Mouse (Mus musculus) limb, embryonic 13.5 days (tissue): ENCODE measurements around the gene Tma7. TPM values are rescaled to one million over a fixed set of nuclear protein-coding genes. Genes with fewer than 3 reads are reported as not detected.
A peak's percentile ranks its signal among the peaks of the same experiment; 100 is the strongest.

Experiments
- ATAC-seq: fragments of 200-750 bp; cut with Nextera tagmentation; 2 replicates; pipeline ENCODE4 v1.8.0; 2017; ENCODE audit warnings: low read depth, moderate number of reproducible peaks, moderate TSS enrichment; ENCODE audit not compliant: low FRiP score
- H3K27ac ChIP-seq: fragments of 300-500 bp; sonication (generic); 2 replicates; pipeline ENCODE4 v1.5.1; 2015; ENCODE audit warnings: inconsistent platforms, mild to moderate bottlenecking, moderate library complexity
- H3K27me3 ChIP-seq: fragments of 300-500 bp; sonication (generic); 2 replicates; pipeline ENCODE4 v1.6.1; 2015; ENCODE audit warnings: mild to moderate bottlenecking, inconsistent platforms
- H3K36me3 ChIP-seq: fragments of 300-500 bp; sonication (generic); 2 replicates; pipeline ENCODE4 v1.6.1; 2015; ENCODE audit warnings: inconsistent platforms, mild to moderate bottlenecking, moderate library complexity
- H3K4me1 ChIP-seq: fragments of 300-500 bp; sonication (generic); 2 replicates; pipeline ENCODE4 v1.6.1; 2015; ENCODE audit warnings: inconsistent platforms
- H3K4me2 ChIP-seq: fragments of 300-500 bp; sonication (generic); replicated peaks from 2 replicates; pipeline ENCODE4 v1.6.1; 2015; ENCODE audit warnings: inconsistent platforms, mild to moderate bottlenecking, moderate library complexity
- H3K4me3 ChIP-seq: fragments of 300-500 bp; sonication (generic); 2 replicates; pipeline ENCODE4 v1.5.1; 2015; ENCODE audit warnings: moderate library complexity, mild to moderate bottlenecking, inconsistent platforms
- H3K9ac ChIP-seq: fragments of 300-500 bp; sonication (generic); 2 replicates; pipeline ENCODE4 v1.6.1; 2015; ENCODE audit warnings: mild to moderate bottlenecking, inconsistent platforms
- H3K9me3 ChIP-seq: fragments of 300-500 bp; sonication (generic); 2 replicates; pipeline ENCODE4 v1.6.1; 2016; ENCODE audit warnings: inconsistent platforms
- WGBS: fragments of 180-500 bp; shearing (Covaris S2); methylation state at CpG from one replicate; pipeline ENCODE4 v1.1.7; 2015; 5-methylcytosine and 5-hydroxymethylcytosine counted together
- polyA plus RNA-seq: library from polyadenylated mRNA; unstranded; fragments of >200 nt; fragmentation: Nextera tagmentation; extraction: Ambion mirVana; gene quantifications from 2 replicates; pipeline ENCODE4 v1.2.1, GENCODE M21; 2015

Gene Tma7
- polyA plus RNA-seq, 1 experiment from 2014 or later = 711 TPM

DNA sequence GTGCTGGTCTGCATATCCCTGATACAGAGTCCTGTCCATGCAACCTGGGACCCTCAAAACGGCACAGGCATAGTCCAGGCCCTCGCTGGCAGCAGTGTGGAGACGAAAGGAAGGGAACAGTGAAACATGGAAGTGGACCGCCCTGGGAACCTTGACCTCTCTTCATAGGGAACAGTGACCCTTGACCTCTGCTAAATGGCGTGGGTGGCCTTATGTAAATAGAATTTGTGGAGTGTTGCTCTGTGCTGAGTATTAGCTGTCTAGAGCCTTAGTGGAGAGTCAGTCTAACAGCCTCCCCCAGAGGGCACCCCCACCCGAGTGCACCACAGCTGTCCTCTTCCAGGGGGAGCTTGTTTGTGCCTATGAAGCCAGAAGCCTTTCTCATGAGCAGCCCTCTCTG lies 10.4 kb upstream of the Tma7 start:
- Histone ChIP-seq H3K27ac (no peak overlapping the region), H3K27me3 (no peaks in the 10 kb centered on the region), H3K4me1 (peaks cover 33% of the 10 kb centered on the region), H3K4me3 (no peak overlapping the region), H3K4me2 (no peak overlapping the region), H3K9ac (no peak overlapping the region), H3K36me3 (peaks cover 42% of the 10 kb centered on the region), H3K9me3 (no peaks in the 10 kb centered on the region)
- WGBS = 57% methylated on average over 6 of the region's 6 CpGs
- no peak for ATAC-seq

DNA sequence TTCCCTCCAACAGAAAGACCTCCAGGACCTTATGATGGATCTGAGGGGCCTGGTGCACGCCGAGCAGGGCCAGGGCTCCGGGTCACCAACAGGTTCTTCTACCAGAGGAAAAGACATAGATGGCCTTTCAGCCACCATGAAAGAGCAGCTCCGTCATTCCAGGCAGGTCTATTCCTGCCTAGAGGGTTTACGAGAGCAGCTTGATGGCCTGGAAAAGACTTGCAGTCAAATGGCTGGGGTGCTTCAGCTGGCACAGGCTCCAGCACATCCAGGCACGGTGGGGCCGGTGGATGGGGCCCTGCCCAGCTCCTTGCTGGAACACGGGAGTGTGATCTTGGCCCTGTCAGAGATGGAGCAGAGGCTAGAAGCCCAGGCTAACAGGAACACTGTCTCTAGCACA lies 9.4 kb upstream of the Tma7 start:
- Histone ChIP-seq H3K4me3 (no peak overlapping the region), H3K4me2 (no peak overlapping the region), H3K27ac (no peak overlapping the region), H3K4me1 (peaks cover 23% of the 10 kb centered on the region), H3K36me3 (peaks cover 42% of the 10 kb centered on the region), H3K27me3 (no peaks in the 10 kb centered on the region), H3K9me3 (no peaks in the 10 kb centered on the region), H3K9ac (0 out of 2 replicates have a peak overlapping the region, but pooled peaks have one; percentile 35)
- ATAC-seq = no peak
- WGBS = 76% methylated on average over 8 of the region's 8 CpGs

DNA sequence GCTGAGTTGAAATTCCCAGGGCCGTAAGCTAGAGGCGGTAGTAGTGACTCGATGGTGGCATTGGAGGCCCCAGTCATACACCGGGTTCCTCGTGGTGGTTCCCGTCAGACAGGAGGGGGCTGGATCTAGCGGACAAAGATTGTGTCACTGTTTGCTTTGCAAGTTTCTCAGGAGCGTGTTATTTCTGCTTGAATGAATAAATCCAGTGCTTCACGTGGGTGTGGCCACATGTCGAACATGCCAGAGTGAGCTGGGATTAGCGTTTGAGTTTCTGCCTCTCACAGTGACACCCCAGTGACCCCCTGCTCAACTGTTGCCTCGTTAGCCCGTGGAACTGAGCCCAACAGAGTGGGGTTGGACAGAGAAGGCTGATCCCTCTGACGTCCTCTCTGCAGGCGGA lies 8.1 kb upstream of the Tma7 start:
- Histone ChIP-seq H3K4me2 (no peak overlapping the region), H3K4me1 (peaks cover 16% of the 10 kb centered on the region), H3K9ac (no peak overlapping the region), H3K36me3 (peaks cover 42% of the 10 kb centered on the region), H3K27me3 (no peaks in the 10 kb centered on the region), H3K4me3 (no peak overlapping the region), H3K27ac (no peak overlapping the region), H3K9me3 (no peaks in the 10 kb centered on the region)
- WGBS = 76% methylated on average over 15 of the region's 15 CpGs
- no peak for ATAC-seq

DNA sequence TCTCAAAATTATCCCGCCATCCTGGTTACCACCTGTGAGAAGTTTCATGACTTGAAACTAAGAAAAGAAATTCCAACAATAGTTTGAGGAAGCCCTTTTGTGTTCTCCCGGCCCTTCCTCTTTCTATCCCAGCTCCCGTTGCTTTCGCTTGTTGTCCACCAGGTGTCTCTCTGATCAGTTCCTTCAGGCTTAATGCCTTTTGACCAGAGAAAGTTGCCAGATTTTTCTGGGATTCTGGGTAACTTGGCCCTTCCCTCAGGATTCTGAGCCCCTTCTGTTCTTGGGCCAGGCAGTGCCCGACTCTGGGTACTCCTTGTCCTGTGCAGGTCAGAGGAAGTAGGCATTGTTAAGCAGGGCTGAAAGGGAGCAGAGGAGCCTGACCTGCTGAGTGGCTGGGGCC lies 5.6 kb upstream of the Tma7 start:
- peak; percentile 54; the same call in 1 of the 2 replicates for ATAC-seq
- Histone ChIP-seq H3K4me3 (no peak overlapping the region), H3K4me1 (peaks cover 5% of the 10 kb centered on the region), H3K36me3 (peaks cover 41% of the 10 kb centered on the region), H3K27me3 (no peaks in the 10 kb centered on the region), H3K27ac (no peak overlapping the region), H3K9me3 (no peaks in the 10 kb centered on the region), H3K9ac (peak overlapping the region; percentile 19), H3K4me2 (no peak overlapping the region)
- WGBS = 22% methylated on average over 5 of the region's 5 CpGs

DNA sequence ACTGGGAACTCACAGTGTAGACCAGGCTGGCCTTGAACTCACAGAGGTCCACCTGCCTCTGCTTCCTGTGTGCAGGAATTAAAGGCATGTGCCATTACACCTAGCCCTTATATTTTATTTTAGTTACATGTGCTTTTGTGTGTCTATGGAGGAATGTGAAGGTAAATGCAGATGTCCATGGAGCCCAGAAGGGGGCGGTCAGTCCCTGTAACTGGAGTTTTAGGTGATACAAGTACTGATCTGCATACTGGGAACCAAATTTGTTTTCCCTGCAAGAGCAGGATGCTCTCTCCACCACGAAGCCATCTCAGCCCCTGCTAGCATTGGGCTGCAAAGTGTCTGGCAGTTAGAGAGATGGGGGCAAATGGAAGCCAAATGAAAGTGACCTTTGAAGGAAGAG lies 2.5 kb upstream of the Tma7 start:
- Histone ChIP-seq H3K4me2 (no peak overlapping the region), H3K9ac (no peak overlapping the region), H3K27me3 (no peaks in the 10 kb centered on the region), H3K36me3 (peaks cover 24% of the 10 kb centered on the region), H3K4me3 (no peak overlapping the region), H3K4me1 (peaks cover 17% of the 10 kb centered on the region), H3K9me3 (no peaks in the 10 kb centered on the region), H3K27ac (no peak overlapping the region)
- ATAC-seq = no peak
- 6% methylated on average over 2 of the region's 2 CpGs for WGBS

DNA sequence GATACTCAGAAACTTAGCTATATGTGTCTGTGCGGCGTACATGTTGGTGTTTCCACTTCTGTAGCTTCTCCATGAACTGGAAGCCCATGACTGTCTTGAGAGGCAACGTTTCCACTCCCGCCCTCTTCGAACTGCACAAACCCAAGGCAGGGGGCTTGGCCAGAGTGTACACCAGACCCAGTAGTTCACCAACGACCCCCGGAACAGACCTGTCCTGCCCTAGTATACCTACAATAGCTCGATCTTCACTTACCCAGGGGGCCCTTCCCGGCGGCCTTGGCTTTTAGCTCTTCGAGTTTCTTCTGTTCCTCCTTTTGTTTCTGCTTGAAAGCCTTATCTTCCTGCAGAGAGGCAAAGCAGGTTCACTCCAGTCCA lies 651 bp downstream of the Tma7 start:
- Histone ChIP-seq H3K4me1 (peaks cover 17% of the 10 kb centered on the region), H3K27ac (peak overlapping the region; percentile 48; the same call in 1 of the 2 replicates), H3K9ac (peak overlapping the region; percentile 91), H3K27me3 (no peaks in the 10 kb centered on the region), H3K36me3 (peaks cover 25% of the 10 kb centered on the region), H3K4me2 (peak overlapping the region; percentile 85), H3K9me3 (no peaks in the 10 kb centered on the region), H3K4me3 (peak overlapping the region; percentile 81)
- 2% methylated on average over 11 of the region's 11 CpGs for WGBS
- peak; percentile 14; the same call in 1 of the 2 replicates for ATAC-seq

DNA sequence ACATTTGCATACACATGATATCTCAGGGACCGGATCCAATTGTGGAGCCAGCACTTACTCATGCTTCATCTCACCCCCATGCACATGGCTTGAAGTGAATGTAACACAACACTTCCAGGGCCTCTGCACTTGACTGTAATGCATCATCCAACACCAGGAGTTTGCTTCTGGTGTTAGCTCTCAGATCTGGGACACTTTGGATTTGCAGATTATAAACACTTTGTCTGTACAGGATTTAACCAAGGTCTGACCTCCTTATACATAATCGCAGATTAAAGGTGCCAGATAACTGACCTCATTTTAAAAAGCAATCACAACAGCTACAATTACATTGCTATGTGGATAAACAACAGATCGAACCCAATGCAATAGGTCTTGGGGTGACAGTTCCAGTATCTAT lies 1.9 kb downstream of the Tma7 start:
- no peak overlapping the region for H3K9ac ChIP-seq
- 89% methylated on average over 3 of the region's 3 CpGs for WGBS
- peak overlapping the region; percentile 85 for H3K4me2 ChIP-seq
- no peaks in the 10 kb centered on the region for H3K27me3 ChIP-seq
- H3K9me3 ChIP-seq = no peaks in the 10 kb centered on the region
- peak overlapping the region; percentile 81; the same call in 1 of the 2 replicates for H3K4me3 ChIP-seq
- H3K4me1 ChIP-seq = peaks cover 17% of the 10 kb centered on the region
- H3K36me3 ChIP-seq = peaks cover 25% of the 10 kb centered on the region
- no peak for ATAC-seq
- H3K27ac ChIP-seq = no peak overlapping the region

DNA sequence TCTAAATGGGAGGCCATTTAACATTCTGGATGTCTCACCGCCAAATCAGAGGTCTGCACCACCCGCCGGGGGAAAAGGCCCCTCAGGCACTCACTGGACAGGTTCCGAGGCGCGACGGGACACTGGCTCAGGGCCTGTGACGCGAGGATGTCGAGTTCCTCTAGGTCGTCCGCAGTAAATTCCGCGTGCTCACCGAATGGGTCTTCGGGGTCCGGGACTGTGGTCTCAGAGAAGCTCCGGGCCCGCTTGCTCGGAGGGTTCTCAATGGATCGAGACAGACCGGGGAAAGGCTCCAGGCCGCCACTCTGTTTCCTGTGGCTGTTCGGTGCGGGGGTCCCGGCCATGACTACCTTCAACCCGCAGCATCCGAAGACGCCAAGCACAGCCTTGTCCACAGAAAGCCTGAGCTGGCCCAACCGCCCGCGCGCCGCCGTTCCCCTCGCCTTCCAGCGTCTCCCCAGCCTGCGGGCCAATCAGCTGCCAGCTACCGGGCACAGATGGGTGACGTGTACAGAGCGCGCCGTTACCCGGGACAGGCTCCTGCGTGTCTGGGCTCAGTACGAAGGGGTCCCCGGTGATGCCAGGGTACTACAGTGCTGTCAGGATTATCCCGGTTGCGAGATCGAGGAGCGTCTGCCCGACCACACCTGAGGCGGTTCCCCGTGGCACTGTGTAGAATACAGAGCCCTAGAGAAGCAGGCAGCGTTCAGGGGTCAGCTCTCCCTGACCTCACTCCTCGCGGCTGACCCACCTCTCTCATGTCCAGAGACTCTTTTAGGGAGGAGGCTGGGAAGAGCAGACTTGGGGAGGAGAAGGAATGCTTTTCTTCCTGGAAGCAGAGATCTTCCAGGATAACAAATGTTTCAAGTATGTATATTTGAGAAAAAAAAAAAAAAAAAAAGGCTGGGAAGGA lies 8.5 kb downstream of the Tma7 start, which contains the start of gene Atrip:
Atrip (minus strand) TSS at position 464 of the 913 bp plus-strand sequence.
- Histone ChIP-seq H3K4me2 (peak within 1 kb of the TSS; percentile 83), H3K9ac (peak within 1 kb of the TSS; percentile 82), H3K36me3 (peaks cover 33% of the 10 kb centered on the region), H3K27me3 (no peaks in the 10 kb centered on the region), H3K27ac (peak within 1 kb of the TSS; percentile 64; the same call in 1 of the 2 replicates), H3K9me3 (no peaks in the 10 kb centered on the region), H3K4me1 (peaks cover 17% of the 10 kb centered on the region), H3K4me3 (peak within 1 kb of the TSS; percentile 60)
- under 1% methylated on average over 57 of the region's 57 CpGs for WGBS
- peak; percentile 99 for ATAC-seq

DNA sequence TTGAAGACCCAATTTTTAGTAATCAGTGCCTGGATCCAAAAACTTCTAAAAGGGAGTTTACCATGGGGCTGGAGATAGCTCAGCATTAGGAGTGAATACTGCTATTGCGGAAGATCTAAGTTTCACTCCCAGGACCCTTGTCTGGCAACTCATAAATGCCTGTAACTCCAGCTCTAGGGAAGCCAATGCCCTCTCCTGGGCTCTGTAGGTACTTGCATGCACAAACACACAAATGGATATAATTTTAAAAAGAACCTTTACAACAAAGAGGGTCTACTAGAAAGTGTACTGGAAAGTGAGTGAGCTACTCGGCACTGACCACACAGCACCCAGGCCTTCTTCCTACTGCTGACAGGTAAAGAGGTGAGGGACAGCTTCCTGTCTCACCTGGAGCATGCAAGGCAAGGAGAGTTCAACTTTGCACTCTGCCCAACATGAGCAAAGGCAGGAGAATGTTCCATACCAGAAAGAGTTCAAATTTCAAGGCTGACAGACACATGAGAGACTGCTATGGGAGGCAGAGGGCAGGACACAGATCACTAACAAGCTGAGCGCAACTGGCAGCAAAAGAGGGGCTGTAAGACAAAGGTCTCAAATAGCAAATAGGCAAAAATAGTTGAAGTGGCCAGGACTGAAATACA lies 14.2 kb downstream of the Tma7 start:
- Histone ChIP-seq H3K27ac (no peak overlapping the region), H3K9ac (no peak overlapping the region), H3K4me1 (peaks cover 9% of the 10 kb centered on the region), H3K4me3 (no peak overlapping the region), H3K9me3 (no peaks in the 10 kb centered on the region), H3K4me2 (no peak overlapping the region), H3K36me3 (peaks cover 84% of the 10 kb centered on the region), H3K27me3 (no peaks in the 10 kb centered on the region)
- ATAC-seq = no peak
- WGBS = 87% methylated on average over 3 of the region's 3 CpGs

DNA sequence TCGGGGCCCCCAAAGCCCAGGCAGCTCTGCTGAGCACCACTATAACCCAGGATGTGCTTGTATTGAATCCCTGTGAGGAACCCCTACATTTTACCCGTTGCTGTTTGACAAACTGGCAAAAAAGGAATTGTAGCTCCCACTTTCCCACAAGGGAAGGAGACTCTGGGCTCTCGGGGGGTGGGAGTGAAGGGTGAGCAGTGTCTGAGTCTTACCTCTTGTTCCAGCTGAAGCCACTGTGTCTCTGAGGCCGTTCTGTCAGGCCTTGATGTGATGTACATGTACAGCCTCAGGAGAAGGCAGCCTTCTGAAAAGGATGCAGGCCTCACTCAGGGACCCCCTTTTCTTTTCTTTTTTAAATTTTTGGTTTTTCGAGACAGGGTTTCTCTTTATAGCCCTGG lies 21.5 kb downstream of the Tma7 start:
- peaks cover 14% of the 10 kb centered on the region for H3K4me1 ChIP-seq

DNA sequence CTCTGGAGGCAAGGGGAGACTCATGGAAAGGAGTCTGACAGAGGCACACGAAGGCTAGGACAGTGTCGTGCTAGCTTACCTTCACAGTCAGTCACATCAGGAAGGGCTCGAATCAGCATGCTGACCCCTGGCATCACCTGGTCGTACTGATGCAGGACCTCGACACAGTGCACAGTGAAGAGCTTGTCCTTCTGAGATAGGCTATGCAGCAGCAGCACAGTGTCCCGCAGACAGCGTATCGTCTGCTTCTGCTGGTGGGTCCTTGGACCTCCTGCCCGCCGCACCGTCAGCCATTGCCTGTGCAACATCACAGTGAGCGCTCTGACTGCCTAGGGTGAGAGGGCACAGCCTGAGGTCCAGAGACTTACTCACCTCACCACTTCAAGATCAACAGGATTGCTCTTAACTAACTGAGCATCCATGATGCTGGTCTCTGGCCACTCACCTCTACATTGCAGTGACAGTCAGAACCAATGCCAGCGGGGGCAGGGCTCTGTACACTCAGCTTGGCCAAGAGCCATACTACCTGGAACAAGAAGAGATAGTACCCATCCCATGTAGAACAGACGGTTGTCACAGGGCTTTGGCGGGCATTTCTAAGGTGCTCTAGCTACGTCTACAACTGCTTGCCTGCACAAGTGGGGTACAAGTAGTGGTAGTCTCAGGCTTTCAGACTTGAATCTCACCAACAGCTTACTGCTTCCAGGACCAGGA lies 22.0 kb downstream of the Tma7 start:
- 92% methylated on average over 16 of the region's 16 CpGs for WGBS

More for the DNA sequence above, 21.5 kb downstream of the Tma7 start:
- ATAC-seq = no peak
- Histone ChIP-seq H3K9ac (no peak overlapping the region), H3K27ac (no peak overlapping the region), H3K36me3 (peaks cover 84% of the 10 kb centered on the region), H3K9me3 (no peaks in the 10 kb centered on the region), H3K4me2 (no peak overlapping the region), H3K27me3 (no peaks in the 10 kb centered on the region), H3K4me3 (no peak overlapping the region)
- WGBS = 87% methylated on average over 5 of the region's 5 CpGs

More for the DNA sequence above, 22.0 kb downstream of the Tma7 start:
- Histone ChIP-seq H3K9me3 (no peaks in the 10 kb centered on the region), H3K4me1 (peaks cover 14% of the 10 kb centered on the region), H3K9ac (no peak overlapping the region; the same call in 1 of the 2 replicates), H3K4me3 (no peak overlapping the region), H3K27me3 (no peaks in the 10 kb centered on the region), H3K27ac (no peak overlapping the region), H3K4me2 (no peak overlapping the region), H3K36me3 (peaks cover 82% of the 10 kb centered on the region)
- no peak for ATAC-seq
